Mouse (Mus musculus) testis, adult 2 months (tissue): ENCODE data around the gene Bag6. TPM values are rescaled to one million over a fixed set of nuclear protein-coding genes. Genes with fewer than 3 reads are reported as not detected.

Experiments
- H3K27ac ChIP-seq: fragments of 200-500 bp; 2 replicates; pipeline ENCODE4 v1.5.1; 2012; ENCODE audit warnings: low read depth, low read length; ENCODE audit not compliant: control insufficient read depth, insufficient read depth
- H3K27me3 ChIP-seq: fragments of 200-500 bp; 2 replicates; pipeline ENCODE4 v1.6.1; 2012; ENCODE audit warnings: mild to moderate bottlenecking, low read length, moderate library complexity; ENCODE audit not compliant: control insufficient read depth, insufficient read depth
- H3K36me3 ChIP-seq: fragments of 200-500 bp; 2 replicates; pipeline ENCODE4 v1.6.1; 2012; ENCODE audit warnings: mild to moderate bottlenecking, low read length; ENCODE audit not compliant: control insufficient read depth, insufficient read depth
- H3K4me1 ChIP-seq: fragments of 200-500 bp; 2 replicates; pipeline ENCODE4 v1.6.1; 2012; ENCODE audit warnings: low read length; ENCODE audit not compliant: control insufficient read depth, insufficient read depth
- H3K4me3 ChIP-seq: fragments of 200-500 bp; 2 replicates; pipeline ENCODE4 v1.5.1; 2012; ENCODE audit warnings: low read depth, mild to moderate bottlenecking, low read length, moderate library complexity, mixed read lengths; ENCODE audit not compliant: control insufficient read depth
- CTCF ChIP-seq: fragments of 200-500 bp; IDR thresholded peaks from 2 replicates; pipeline ENCODE4 v1.5.1; 2012; ENCODE audit warnings: low read depth, mild to moderate bottlenecking, inconsistent platforms, low read length, moderate library complexity; ENCODE audit not compliant: control insufficient read depth, insufficient read depth, insufficient replicate concordance
- POLR2A ChIP-seq: fragments of 200-500 bp; IDR thresholded peaks from 2 replicates; pipeline ENCODE4 v1.6.1; 2012; ENCODE audit warnings: low read depth, mild to moderate bottlenecking, inconsistent platforms, low read length, moderate library complexity; ENCODE audit not compliant: control insufficient read depth
- polyA plus RNA-seq: library from polyadenylated mRNA; depleted of rRNA; stranded (reverse); fragments of >200 nt; gene quantifications from 2 replicates; pipeline ENCODE4 v1.2.3, GENCODE M21; 2012

Bag6 gene
- polyA plus RNA-seq, 1 experiment = 709 TPM

GRCm38 (mm10) chr17:35092403-35093198 is 42.4 kb upstream of the Bag6 start:
- no peak overlapping the region for H3K27ac ChIP-seq
- no peaks in the 10 kb centered on the region for H3K27me3 ChIP-seq
- H3K4me1 ChIP-seq = peaks cover 5% of the 10 kb centered on the region; the same call in 1 of the 2 replicates
- TF ChIP-seq CTCF (no peak), POLR2A (no peak)
- H3K36me3 ChIP-seq = no peaks in the 10 kb centered on the region; the same call in none of the 2 replicates
- no peak overlapping the region for H3K4me3 ChIP-seq

- H3K36me3 ChIP-seq = no peaks in the 10 kb centered on the region; the same call in none of the 2 replicates
- no peak overlapping the region for H3K4me3 ChIP-seq
- no peaks in the 10 kb centered on the region for H3K27me3 ChIP-seq
- TF ChIP-seq CTCF (no peak), POLR2A (no peak)
- H3K27ac ChIP-seq = no peak overlapping the region
- H3K4me1 ChIP-seq = peaks cover 5% of the 10 kb centered on the region; the same call in 1 of the 2 replicates
Observed at GRCm38 (mm10) chr17:35094475-35095365, 40.3 kb upstream of the Bag6 start.

- Histone ChIP-seq H3K4me1 (no peaks in the 10 kb centered on the region), H3K4me3 (no peak overlapping the region), H3K27me3 (no peaks in the 10 kb centered on the region), H3K27ac (no peak overlapping the region), H3K36me3 (no peaks in the 10 kb centered on the region; the same call in none of the 2 replicates)
- TF ChIP-seq CTCF (no peak), POLR2A (no peak)
Observed at GRCm38 (mm10) chr17:35096597-35096996, 38.4 kb upstream of the Bag6 start.

- H3K4me3 ChIP-seq = no peak overlapping the region
- no peaks in the 10 kb centered on the region for H3K4me1 ChIP-seq
- H3K27ac ChIP-seq = no peak overlapping the region
- H3K36me3 ChIP-seq = no peaks in the 10 kb centered on the region; the same call in none of the 2 replicates
- TF ChIP-seq POLR2A (no peak), CTCF (no peak)
- H3K27me3 ChIP-seq = no peaks in the 10 kb centered on the region
Observed at GRCm38 (mm10) chr17:35097164-35097655, 37.8 kb upstream of the Bag6 start.

GRCm38 (mm10) chr17:35100196-35100765 is 34.7 kb upstream of the Bag6 start:
- Histone ChIP-seq H3K36me3 (no peaks in the 10 kb centered on the region; the same call in none of the 2 replicates), H3K27me3 (no peaks in the 10 kb centered on the region)
- TF ChIP-seq POLR2A (no peak), CTCF (no peak)

GRCm38 (mm10) chr17:35101161-35101560 is 33.8 kb upstream of the Bag6 start:
- no peaks in the 10 kb centered on the region for H3K4me1 ChIP-seq
- H3K27me3 ChIP-seq = no peaks in the 10 kb centered on the region
- no peak for TF ChIP-seq CTCF
- TF ChIP-seq POLR2A = no peak
- no peaks in the 10 kb centered on the region; the same call in none of the 2 replicates for H3K36me3 ChIP-seq
- no peak overlapping the region for H3K4me3 ChIP-seq
- H3K27ac ChIP-seq = no peak overlapping the region

More at GRCm38 (mm10) chr17:35100196-35100765, 34.7 kb upstream of the Bag6 start:
- Histone ChIP-seq H3K4me1 (no peaks in the 10 kb centered on the region), H3K4me3 (no peak overlapping the region), H3K27ac (no peak overlapping the region)

GRCm38 (mm10) chr17:35102299-35102698 is 32.7 kb upstream of the Bag6 start:
- TF ChIP-seq POLR2A (no peak), CTCF (no peak)
- H3K27me3 ChIP-seq = no peaks in the 10 kb centered on the region
- no peaks in the 10 kb centered on the region; the same call in 1 of the 2 replicates for H3K36me3 ChIP-seq
- H3K4me3 ChIP-seq = no peak overlapping the region
- no peaks in the 10 kb centered on the region for H3K4me1 ChIP-seq
- H3K27ac ChIP-seq = no peak overlapping the region
